Mouse (Mus musculus) lung, postnatal 0 days (tissue): ENCODE results near the gene Med4. TPM values are rescaled to one million over a fixed set of nuclear protein-coding genes. Genes with fewer than 3 reads are reported as not detected.

Experiments
- ATAC-seq: fragments of 200-750 bp; cut with Nextera tagmentation; 2 replicates; pipeline ENCODE4 v1.8.0; 2017; ENCODE audit warnings: moderate library complexity
- DNase-seq: peaks from one replicate; pipeline ENCODE4 v3.0.0-alpha.2; 2016; ENCODE audit warnings: low spot score
- H3K27ac ChIP-seq: fragments of 300-500 bp; sonication (generic); 2 replicates; pipeline ENCODE4 v1.5.1; 2014; ENCODE audit warnings: antibody characterized with exemption, mild to moderate bottlenecking, low read length, mixed read lengths
- H3K27me3 ChIP-seq: fragments of 300-500 bp; sonication (generic); replicated peaks from 2 replicates; pipeline ENCODE4 v1.6.1; 2014; ENCODE audit warnings: low read length, mixed read lengths; ENCODE audit not compliant: insufficient read depth
- H3K36me3 ChIP-seq: fragments of 300-500 bp; sonication (generic); 2 replicates; pipeline ENCODE4 v1.6.1; 2014; ENCODE audit warnings: low read length, mixed read lengths; ENCODE audit not compliant: insufficient read depth
- H3K4me1 ChIP-seq: fragments of 300-500 bp; sonication (generic); 2 replicates; pipeline ENCODE4 v1.6.1; 2014; ENCODE audit warnings: antibody characterized with exemption, low read depth, low read length, mixed read lengths; ENCODE audit not compliant: insufficient read depth
- H3K4me2 ChIP-seq: fragments of 300-500 bp; sonication (generic); replicated peaks from 2 replicates; pipeline ENCODE4 v1.6.1; 2014; ENCODE audit warnings: low read depth, mild to moderate bottlenecking, low read length, moderate library complexity, mixed read lengths
- H3K4me3 ChIP-seq: fragments of 300-500 bp; sonication (generic); 2 replicates; pipeline ENCODE4 v1.5.1; 2014; ENCODE audit warnings: low read depth, low read length
- H3K9ac ChIP-seq: fragments of 300-500 bp; sonication (generic); replicated peaks from 2 replicates; pipeline ENCODE4 v1.6.1; 2014; ENCODE audit warnings: low read depth, mild to moderate bottlenecking
- H3K9me3 ChIP-seq: fragments of 300-500 bp; sonication (generic); 2 replicates; pipeline ENCODE4 v1.6.1; 2016; ENCODE audit warnings: low read length, mixed read lengths
- CTCF ChIP-seq: IDR thresholded peaks from 2 replicates; pipeline ENCODE4 v1.5.1; 2016; ENCODE audit warnings: antibody characterized with exemption, mild to moderate bottlenecking
- EP300 ChIP-seq: IDR thresholded peaks from 2 replicates; pipeline ENCODE4 v1.6.1; 2016; ENCODE audit warnings: antibody characterized with exemption, mild to moderate bottlenecking, control low read depth
- WGBS: fragments of 180-500 bp; shearing (Covaris S2); extraction: QIAGEN DNeasy Blood & Tissue Kit; methylation state at CpG from one replicate; pipeline ENCODE4 v1.1.7; 2014; 5-methylcytosine and 5-hydroxymethylcytosine counted together
- polyA plus RNA-seq: library from polyadenylated mRNA; unstranded; fragments of >200 nt; fragmentation: Nextera tagmentation; extraction: Ambion mirVana; gene quantifications from 2 replicates; pipeline ENCODE4 v1.2.1, GENCODE M21; 2015

Gene Med4
- polyA plus RNA-seq, 1 experiment from 2014 or later = 52.8 TPM

GRCm38 (mm10) chr14:73472205-73472604, 37.6 kb upstream of the Med4 start:
- WGBS = 51% methylated on average over 7 of the region's 7 CpGs
- H3K4me2 ChIP-seq = no peak overlapping the region

GRCm38 (mm10) chr14:73473670-73474460, 36.0 kb upstream of the Med4 start:
- ATAC-seq (no peak), DNase-seq (peak; percentile 42)
- TF ChIP-seq CTCF (no peak), EP300 (no peak)
- Histone ChIP-seq H3K27me3 (no peaks in the 10 kb centered on the region), H3K27ac (peak overlapping the region; percentile 26; the same call in 1 of the 2 replicates), H3K4me1 (peaks cover 8% of the 10 kb centered on the region; the same call in 1 of the 2 replicates), H3K36me3 (no peaks in the 10 kb centered on the region), H3K9me3 (no peaks in the 10 kb centered on the region), H3K9ac (no peak overlapping the region), H3K4me3 (no peak overlapping the region), H3K4me2 (no peak overlapping the region)
- WGBS = 10% methylated on average over 3 of the region's 3 CpGs

More at GRCm38 (mm10) chr14:73472205-73472604, 37.6 kb upstream of the Med4 start:
- TF ChIP-seq CTCF = no peak
- TF ChIP-seq EP300 = no peak
- Histone ChIP-seq H3K9me3 (no peaks in the 10 kb centered on the region), H3K9ac (no peak overlapping the region), H3K27ac (no peak overlapping the region), H3K4me3 (no peak overlapping the region), H3K4me1 (peaks cover 8% of the 10 kb centered on the region; the same call in 1 of the 2 replicates), H3K27me3 (no peaks in the 10 kb centered on the region), H3K36me3 (no peaks in the 10 kb centered on the region)
- DNase-seq (no peak), ATAC-seq (no peak)

DNA sequence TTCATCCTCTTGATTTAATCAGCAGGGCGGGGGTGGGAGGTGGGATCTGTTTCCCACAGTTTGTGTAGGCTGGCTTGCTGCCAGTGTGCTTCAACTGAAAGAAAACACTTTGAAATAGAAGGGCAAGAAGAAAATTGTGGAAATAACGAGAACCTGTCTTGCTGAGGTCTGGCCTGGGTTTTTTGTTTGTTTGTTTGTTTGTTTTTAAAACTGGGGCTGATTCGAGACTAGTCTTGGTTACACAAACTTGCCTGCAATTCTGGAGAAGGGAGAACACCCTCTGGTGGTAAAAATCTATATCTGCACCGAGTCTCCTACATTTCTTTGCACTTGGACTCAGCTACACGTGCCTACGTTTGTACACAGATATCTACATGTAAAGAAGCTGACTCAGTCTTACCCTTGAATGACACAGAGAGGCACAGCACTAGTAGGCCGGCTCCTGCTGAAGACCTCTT, 35.2 kb upstream of the Med4 start:
- DNase-seq (peak; percentile 89), ATAC-seq (peak; percentile 66)
- H3K9me3 ChIP-seq = no peaks in the 10 kb centered on the region
- H3K9ac ChIP-seq = no peak overlapping the region
- TF ChIP-seq CTCF = peak; percentile 78
- peak; percentile 48 for TF ChIP-seq EP300
- H3K4me3 ChIP-seq = no peak overlapping the region
- H3K4me1 ChIP-seq = peaks cover 8% of the 10 kb centered on the region; the same call in 1 of the 2 replicates
- H3K4me2 ChIP-seq = peak overlapping the region; percentile 30
- 8% methylated on average over 7 of the region's 7 CpGs for WGBS
- no peaks in the 10 kb centered on the region for H3K27me3 ChIP-seq
- H3K27ac ChIP-seq = peak overlapping the region; percentile 26; the same call in 1 of the 2 replicates
- no peaks in the 10 kb centered on the region for H3K36me3 ChIP-seq

DNA sequence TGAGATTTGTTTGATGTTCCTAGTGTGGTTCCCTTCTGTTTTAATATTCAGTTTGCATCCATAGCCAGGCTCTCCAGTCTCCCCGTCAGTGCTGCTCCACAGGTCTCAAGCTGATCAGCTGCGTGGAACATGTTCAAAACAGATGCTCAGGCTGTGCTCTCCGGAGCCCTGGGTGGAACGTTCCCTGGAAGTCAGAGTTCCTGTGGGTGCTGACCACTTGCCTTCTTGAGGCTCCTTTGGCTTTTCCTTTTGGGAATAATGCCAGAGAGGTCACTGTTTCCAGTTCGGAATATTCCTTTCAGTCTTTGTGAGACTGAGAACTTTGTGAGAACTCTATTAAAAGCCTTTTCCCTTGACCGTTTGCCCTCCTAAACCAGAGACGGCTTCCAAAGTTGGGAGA, 34.3 kb upstream of the Med4 start:
- ATAC-seq (no peak), DNase-seq (no peak)
- no peak overlapping the region for H3K9ac ChIP-seq
- no peak overlapping the region for H3K4me3 ChIP-seq
- H3K4me2 ChIP-seq = no peak overlapping the region
- H3K36me3 ChIP-seq = no peaks in the 10 kb centered on the region
- H3K9me3 ChIP-seq = no peaks in the 10 kb centered on the region
- peak overlapping the region; percentile 17; the same call in 1 of the 2 replicates for H3K27ac ChIP-seq
- TF ChIP-seq CTCF (no peak), EP300 (no peak)
- peaks cover 8% of the 10 kb centered on the region; the same call in 1 of the 2 replicates for H3K4me1 ChIP-seq
- no peaks in the 10 kb centered on the region for H3K27me3 ChIP-seq
- WGBS = 45% methylated on average over 7 of the region's 7 CpGs

GRCm38 (mm10) chr14:73476361-73476934, 33.4 kb upstream of the Med4 start:
- Histone ChIP-seq H3K4me3 (no peak overlapping the region), H3K9ac (no peak overlapping the region), H3K4me1 (peaks cover 5% of the 10 kb centered on the region; the same call in 1 of the 2 replicates), H3K27ac (peak overlapping the region; percentile 45), H3K36me3 (no peaks in the 10 kb centered on the region), H3K4me2 (no peak overlapping the region), H3K27me3 (no peaks in the 10 kb centered on the region), H3K9me3 (no peaks in the 10 kb centered on the region)
- TF ChIP-seq EP300 = no peak
- TF ChIP-seq CTCF = no peak
- ATAC-seq = peak; percentile 70
- WGBS = 72% methylated on average over 8 of the region's 8 CpGs
- DNase-seq = peak; percentile 42

DNA sequence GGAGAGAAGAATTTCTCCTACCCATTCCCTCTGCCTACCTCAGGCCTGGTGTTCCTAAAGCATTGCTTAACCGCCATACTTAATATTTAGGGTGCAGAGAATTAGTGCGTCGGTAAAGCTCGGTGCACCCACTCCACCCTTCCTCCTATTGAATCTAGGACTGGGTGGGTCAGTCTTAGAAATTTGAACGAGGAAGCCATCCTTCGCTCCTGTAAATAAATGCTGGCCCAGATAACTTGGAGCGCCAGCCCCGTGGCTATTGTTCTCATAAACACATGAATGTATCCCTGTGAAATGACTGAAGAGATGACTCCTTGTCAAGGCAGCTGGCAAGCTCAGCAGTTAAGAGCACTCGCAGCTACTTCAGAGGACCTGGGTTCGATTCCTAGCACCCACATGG, 32.7 kb upstream of the Med4 start:
- peak; percentile 70 for ATAC-seq
- no peaks in the 10 kb centered on the region for H3K27me3 ChIP-seq
- no peak overlapping the region for H3K4me3 ChIP-seq
- peak overlapping the region; percentile 45 for H3K27ac ChIP-seq
- DNase-seq = peak; percentile 43
- 70% methylated on average over 10 of the region's 10 CpGs for WGBS
- H3K36me3 ChIP-seq = no peaks in the 10 kb centered on the region
- H3K4me2 ChIP-seq = no peak overlapping the region
- peak; percentile 86 for TF ChIP-seq EP300
- TF ChIP-seq CTCF = no peak
- H3K9me3 ChIP-seq = no peaks in the 10 kb centered on the region
- no peak overlapping the region for H3K9ac ChIP-seq
- H3K4me1 ChIP-seq = peaks cover 5% of the 10 kb centered on the region; the same call in 1 of the 2 replicates
